Mouse (Mus musculus): ENCODE measurements around the gene Apba3.
"Not testable (repeated sequence)": the region's sequence is repeated elsewhere in the genome, so short reads cannot be mapped to it uniquely, and the experiment has no call there.

The Apba3 gene

DNA sequence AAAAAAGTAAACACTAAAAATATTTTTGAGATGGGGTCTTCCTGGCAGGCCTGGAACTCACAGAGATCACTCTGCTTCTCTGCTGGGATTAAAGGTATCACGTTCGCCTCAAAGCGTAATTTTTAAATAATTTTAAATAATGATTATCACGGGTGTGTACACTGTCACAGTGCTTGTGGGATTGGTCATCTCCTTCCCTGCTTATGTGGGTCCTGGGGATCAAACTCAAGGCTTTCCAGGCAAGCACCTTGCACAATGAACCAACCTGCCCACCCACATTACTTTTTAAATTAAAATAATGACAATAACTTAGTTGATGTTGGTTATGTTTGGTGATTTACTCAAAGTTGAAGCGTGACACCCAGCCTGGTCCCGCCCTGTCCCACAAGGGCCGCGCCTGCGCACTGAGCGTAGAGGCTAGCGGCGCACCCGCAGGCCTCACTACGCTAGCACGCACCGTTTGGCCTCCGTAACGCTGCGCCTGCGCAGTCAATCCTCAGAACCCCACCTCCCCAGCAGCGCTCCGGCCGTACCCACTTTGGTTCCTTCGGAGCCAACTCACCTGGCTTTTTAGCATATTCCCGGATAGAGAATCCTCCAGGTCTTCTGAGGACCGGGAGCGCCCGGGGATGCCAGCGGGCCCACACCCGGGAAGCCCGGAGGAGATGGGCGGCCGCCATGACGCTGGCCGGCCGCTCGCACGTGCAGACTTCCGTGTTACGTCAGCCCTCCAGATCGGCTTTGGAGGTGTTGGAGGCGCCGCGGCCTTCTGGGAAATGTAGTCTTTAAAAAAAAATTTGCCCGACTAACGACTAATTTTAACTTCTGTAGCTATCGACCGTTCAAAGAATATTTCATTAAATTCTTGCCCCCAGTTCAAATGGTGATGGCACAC is at the start of gene Apba3, which contains the start of gene Mrpl54:
TSS of gene Apba3 (plus strand) at position 750 of the 895 bp plus-strand sequence.
TSS of gene Mrpl54 (minus strand) at position 724 of the 895 bp plus-strand sequence.
- DNase-seq, result peak; percentile 96

DNA sequence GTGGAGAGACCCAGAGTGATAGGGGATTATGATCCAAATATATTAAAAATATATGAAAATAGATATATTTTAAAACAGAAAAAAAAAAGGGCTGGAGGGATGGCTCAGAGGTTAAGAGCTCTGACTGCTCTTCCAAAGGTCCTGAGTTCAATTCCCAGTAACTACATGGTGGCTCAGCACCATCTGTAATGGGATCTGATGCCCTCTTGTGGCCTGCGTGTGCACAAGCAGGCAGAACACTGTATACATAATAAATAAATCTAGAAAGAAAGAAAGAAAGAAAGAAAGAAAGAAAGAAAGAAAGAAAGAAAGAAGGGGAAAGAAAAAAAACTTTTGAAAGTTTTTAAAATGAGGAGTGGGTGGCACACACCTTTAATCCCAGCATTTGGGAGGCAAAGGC is 49.5 kb upstream of the Apba3 start:
- DNase-seq, result not testable (repeated sequence)

DNA sequence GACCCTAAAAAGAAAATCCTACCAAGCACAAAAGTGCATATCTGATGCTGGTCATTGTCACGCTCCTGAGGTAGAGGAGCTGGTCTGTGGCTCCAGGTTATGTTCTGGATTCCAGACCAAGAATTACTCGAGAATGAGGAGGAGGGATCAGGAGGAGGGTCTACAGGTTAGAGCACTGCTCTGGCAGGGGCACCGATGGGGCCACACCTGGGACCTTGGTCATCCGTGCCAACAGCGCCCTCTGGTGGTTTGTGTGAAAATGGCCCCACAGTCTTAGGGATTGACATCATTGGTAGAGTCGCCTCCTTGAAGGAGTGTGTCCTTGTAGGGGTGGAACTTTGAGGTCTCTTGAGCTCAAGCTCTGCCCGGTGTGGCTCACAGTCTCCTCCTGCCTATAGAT is 48.8 kb upstream of the Apba3 start:
- no peak for DNase-seq

- no peak for DNase-seq
Measured at GRCm38 (mm10) chr10:81221402-81222015, 45.3 kb upstream of the Apba3 start.

DNA sequence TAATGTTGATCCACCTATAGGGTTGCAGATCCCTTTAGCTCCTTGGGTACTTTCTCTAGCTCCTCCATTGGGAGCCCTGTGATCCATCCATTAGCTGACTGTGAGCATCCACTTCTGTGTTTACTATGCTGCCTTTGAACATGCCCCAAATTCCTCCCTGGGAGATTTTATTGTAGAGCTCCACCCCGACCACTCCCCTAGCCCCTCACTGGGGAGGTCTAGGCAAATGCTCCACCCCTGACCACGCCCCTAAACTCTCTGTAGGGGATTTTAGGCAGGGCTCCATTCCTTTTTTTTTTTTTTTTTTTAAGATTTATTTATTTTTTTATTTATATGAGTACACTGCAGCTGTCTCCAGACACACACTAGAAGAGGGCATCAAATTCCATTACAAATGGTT is 43.0 kb upstream of the Apba3 start:
- not testable (repeated sequence) for DNase-seq

DNA sequence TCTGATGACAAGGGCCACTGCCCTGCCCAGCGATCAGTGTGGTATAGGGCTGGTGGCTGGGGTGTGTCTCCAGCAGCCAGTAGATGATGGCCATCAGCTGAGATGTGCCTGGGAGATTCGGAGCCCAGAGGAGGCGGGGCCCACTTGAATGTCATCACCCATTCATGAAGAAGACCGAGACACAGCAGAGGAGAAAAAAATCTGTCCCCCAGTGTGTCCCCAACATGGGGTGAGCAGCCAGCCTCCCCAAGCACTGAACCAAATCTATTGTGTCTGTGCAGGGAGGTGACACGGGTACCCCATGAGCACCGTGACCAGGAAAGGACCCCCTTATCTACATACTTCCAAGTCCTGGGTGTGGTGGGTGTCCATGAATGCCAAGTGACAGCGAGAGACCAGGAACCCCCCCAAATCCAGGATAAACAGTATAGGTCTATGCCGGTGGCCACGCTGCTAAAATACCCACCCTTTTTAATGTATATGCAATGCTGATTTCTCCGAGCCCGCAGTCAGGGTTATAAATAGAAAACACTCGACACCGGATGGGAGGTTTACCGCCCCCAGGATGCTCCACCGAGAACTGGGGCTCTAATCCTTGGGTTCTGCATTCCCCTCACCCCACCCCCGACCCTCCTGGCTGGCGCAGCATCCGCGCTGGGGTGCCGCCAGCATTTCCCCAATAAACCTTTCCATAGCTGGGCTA is 36.9 kb upstream of the Apba3 start:
- DNase-seq, result no peak

DNA sequence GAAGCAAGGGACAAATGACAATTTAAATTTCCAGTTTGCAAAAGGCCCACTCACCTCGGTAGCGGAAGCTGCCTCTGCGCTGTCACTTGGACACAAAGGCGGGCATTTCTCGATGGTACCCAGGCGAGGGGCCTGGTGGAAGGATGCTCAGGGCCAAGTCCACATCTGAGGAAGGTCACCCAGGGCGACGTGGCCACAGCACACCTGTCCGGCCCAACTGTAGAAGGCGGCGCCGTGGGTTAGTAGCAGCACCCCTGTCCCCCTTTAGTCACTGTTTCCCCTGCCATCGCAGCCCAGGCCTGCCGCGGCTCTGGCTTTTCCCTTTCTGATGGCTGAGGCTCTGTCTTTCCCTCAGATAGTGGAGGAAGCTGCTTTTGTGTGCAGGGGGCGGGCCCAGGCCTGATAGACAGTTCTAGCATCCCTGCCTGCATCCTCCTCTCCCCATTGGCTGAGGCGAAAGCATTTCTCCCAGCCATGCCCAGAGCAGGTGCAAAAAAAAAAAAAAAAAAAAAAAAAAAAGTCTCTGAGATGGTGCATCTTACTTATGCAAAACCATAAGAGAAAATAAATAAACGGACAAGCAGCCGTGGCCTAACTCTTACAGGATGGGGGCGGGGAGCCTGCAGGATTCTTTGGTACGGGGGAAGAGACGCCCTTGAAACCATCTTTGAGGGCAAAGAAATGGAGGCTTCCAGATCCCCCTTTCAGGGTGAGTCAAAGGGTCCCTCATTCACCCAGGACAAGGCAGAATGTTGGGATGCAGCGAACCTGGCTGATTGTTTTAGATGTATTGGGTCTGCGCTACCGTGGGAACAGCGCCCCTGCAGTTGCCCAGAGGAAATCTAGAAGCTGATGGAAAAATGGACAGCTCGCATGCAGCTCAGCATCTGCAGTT is 36.1 kb upstream of the Apba3 start, which contains the start of gene Atcay:
TSS of gene Atcay (minus strand) at position 396 of the 895 bp plus-strand sequence.
- peak; percentile 90 for DNase-seq

DNA sequence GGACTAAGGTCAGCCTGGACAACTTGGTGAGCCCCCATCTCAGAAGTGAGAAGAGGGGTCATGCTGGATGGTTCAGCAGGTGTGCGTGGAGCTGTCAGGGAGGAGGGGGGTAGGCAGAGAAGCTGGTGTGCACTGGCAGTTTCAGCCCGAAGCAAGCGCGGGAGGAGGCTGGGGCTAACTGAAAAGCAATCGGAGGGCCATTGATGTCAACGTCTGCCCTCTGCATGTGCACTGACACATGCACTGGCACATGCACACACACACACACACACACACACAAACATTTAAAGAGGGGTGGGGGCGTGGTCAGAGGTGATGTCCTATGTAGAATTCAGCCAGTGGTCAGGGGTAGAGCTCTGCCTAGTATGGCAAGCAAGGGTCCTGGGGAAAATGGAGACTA is 35.3 kb upstream of the Apba3 start:
- DNase-seq, result no peak

DNA sequence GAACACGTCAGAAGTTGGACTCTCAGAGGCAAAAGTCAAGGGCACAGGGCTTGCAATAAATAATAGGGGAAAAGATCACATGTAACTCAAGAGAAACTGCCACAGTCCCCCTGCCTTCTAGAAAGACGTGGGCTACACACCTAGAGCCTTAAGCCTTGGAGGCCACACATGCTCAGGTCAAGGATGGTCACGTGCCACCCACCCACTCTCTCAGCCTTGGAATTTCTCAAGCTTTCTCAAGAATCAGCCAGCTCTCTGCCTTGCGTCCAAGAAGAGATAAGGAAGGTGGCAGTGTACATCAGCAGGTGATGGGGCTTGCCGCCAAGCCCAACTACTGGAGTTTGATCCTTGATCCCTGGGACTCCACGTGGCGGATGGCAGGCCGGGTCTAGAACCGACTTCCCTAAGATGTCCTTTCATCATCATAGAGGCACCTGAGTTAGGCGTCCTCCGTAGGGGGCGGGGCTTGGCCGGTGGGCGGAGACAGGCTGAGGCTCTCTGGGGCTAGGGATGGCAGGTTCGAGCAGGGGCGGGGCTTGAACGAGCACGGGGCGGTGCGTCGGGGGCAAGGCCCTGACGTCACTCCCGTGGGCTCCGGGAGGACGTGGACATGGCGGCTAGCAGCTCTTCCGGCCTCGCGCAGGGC is 34.1 kb upstream of the Apba3 start, which contains the start of gene Zfr2:
TSS of gene Zfr2 (plus strand) at position 576 of the 646 bp plus-strand sequence.
- peak; percentile 94 for DNase-seq

- DNase-seq, result no peak
Measured at GRCm38 (mm10) chr10:81233226-81233585, 33.6 kb upstream of the Apba3 start.

DNA sequence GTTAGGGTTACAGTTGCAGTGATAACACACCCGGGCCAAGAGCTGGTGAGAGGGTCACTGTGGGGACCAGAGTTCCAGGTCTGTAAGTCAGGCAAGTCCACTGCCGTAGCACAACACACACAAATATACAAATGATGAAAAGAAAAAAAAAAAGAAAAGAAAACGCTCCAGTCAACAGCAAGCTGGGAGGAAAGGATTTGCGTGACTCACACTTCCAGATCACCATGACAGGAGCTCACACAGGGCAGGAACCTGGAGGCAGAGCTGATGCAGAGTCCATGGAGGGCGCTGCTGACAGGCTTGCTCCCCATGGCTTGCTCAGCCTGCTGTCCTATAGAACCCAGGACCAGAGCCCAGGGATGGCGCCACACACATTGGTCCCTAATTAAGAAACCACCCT is 32.6 kb upstream of the Apba3 start:
- no peak for DNase-seq

DNA sequence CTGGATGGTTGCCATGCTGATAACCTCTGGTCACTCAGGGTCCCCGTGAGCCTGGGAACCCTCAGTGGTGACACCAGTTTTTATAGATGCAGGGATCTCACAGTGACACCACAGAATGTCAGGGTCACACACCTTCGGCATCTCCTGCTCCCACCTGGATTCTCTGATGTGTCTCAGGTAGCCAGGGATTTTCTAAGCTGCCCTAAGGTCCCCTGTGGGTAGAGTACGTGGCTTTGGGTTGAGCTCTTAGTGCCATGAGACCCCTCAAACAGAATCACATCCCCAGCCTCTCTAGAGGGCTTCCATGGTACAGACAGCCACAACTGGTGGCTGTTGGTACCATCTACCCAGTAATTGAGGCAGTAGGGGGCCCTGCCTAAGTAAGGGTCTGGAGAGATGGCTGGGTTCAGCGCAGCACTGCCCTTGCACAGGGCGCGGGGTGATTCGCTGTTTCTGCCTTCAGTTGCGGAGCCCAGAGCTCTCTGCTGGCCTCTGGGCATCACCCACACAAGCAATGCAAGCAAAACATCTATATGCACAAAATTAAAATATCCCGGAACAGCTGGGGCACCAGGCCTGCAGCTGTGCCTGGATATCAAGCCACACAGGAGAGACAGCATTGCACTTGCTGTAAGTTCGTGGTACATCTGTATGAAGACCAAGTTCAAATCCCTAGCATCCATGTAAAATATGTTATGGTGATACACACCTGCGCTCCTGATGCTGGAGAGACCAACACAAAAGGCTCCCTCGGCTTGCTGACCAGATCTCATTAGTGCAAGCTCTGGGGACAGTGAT is 30.1 kb upstream of the Apba3 start:
- DNase-seq, result no peak

DNA sequence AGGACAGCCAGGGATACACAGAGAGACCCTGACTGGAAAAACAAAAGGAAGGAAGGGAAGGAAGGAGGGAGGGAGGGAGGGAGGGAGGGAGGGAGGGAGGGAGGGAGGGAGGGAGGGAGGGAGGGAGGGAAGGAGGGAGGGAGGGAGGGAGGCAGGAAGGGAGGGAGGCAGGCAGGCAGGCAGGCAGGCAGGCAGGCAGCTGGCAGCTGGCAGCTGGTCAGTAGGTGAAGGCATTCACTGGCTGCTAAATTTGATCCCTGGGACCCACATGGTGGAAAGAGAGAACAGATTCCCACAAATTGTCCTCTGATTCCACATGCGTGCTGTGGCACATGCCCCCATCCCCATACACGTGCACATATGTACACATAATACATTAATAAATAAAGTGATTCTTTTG is 28.1 kb upstream of the Apba3 start:
- no peak for DNase-seq

DNA sequence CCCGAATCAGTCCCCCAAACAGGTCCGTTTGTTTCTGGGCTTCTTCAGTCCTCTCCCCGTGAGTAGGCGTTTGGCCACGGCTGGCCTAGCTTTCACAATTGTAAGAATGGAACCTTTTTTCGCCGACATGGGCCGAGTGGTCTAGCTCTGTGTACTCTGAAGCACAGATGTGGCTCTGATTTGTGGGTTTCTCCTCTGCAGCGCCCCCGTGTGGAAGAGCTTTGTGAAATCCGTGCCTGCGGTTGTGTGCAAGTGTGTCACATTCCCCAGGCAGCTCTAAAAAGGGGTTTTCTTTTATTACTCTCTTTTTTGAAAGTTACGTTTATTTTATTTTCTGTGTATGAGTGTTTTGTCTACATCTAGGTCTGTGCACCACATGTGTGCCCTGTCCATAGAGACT is 25.9 kb upstream of the Apba3 start:
- DNase-seq, result no peak

- DNase-seq, result no peak
Measured at GRCm38 (mm10) chr10:81242021-81242420, 24.7 kb upstream of the Apba3 start.

- no peak for DNase-seq
Measured at GRCm38 (mm10) chr10:81244146-81244545, 22.6 kb upstream of the Apba3 start.

DNA sequence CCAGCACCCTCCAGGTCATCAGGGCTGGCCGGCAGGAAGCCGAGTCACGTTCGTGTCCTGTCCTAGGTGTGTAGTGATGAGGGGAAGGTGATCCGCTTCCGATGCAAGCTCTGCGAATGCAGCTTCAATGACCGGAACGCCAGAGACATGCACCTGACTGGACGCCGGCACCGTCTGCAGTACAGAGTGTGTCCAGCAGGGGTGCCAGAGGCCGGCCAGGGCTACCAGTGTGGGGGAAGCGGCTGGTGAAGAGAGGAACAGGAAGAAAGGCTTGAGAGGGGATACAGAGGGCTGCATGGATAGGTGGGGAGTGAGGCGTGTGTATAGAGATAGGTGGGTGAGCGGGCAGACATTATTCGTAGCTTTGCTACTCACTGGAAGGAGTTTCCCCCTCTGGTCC is 22.2 kb upstream of the Apba3 start:
- DNase-seq, result peak; percentile 65

GRCm38 (mm10) chr10:81245166-81245565 is 21.6 kb upstream of the Apba3 start:
- no peak for DNase-seq

DNA sequence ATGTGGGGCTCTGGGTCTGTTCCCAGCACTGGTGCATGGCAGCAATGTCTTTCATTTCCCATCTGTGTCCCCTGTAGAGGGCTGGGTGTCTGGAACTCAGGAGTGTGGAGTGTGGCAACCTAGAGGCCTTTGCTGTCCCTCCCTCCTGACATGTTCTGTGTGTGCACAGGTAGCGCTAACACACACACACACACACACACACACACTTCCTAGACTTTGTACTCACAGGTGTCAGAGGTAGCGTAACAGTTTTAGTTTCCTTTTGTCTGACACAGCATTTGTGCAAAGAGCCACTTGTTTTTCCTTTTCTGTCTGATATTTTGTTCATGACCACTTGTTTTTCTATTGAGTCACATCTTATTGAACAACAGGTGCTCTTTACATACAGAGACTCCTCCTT is 19.0 kb upstream of the Apba3 start:
- no peak for DNase-seq

DNA sequence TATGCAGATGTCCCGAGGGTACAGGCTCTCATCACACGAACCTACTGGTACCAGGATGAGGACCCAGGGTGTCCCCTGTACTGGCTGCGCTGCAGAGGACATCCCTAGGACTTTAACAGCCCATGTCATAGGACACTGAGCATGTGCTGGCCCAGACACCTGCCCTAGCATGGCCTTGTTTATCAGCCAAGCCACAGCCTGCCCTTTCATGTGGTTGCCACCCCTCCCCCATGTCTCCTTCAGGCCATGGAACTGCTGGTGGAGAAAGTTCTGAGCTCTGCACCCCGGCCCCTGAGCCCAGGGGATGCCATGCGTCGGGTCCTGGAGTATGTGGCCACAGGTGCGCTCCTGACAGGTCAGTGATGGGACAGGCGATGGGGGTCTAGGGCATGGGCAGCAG is 17.3 kb upstream of the Apba3 start:
- DNase-seq, result no peak
